Mouse (Mus musculus): Measurements from ENCODE around the gene Adamtsl5. TPM values are rescaled to one million over a fixed set of nuclear protein-coding genes. Genes with fewer than 3 reads are reported as not detected.
A peak's percentile ranks its signal among the peaks of the same experiment; 100 is the strongest.

The Adamtsl5 gene
- total and polyA plus RNA-seq, 2 experiments from 2014 or later = 14.6 to 34.6 TPM

GRCm38 (mm10) chr10:80341491-80342304, 6.5 kb downstream of the Adamtsl5 start:
- Histone ChIP-seq H3K9me3 (replicated peaks; ENCODE audit: control insufficient read depth, low read length) (no peaks in the 10 kb centered on the region), H3K27ac (ENCODE audit: low read depth) (no peak overlapping the region), H3K9ac (replicated peaks; ENCODE audit: low read depth, low read length) (no peak overlapping the region), H3K27me3 (ENCODE audit: control insufficient read depth, insufficient read depth, low read length) (peaks cover 51% of the 10 kb centered on the region), H3K4me2 (ENCODE audit: low read depth, low read length) (peak overlapping the region; percentile 41; the same call in 1 of the 2 replicates), H3K36me3 (replicated peaks; ENCODE audit: control insufficient read depth, insufficient read depth, low read length) (no peaks in the 10 kb centered on the region), H3K4me1 (ENCODE audit: control insufficient read depth, insufficient read depth) (peaks cover 16% of the 10 kb centered on the region), H3K4me3 (ENCODE audit: low read depth, low read length) (peak overlapping the region; percentile 16; the same call in 1 of the 2 replicates)
- 11% methylated on average over 47 of the region's 47 CpGs for WGBS
- ATAC-seq (ENCODE audit: insufficient read depth, low read depth) = no peak
- TF ChIP-seq CTCF (IDR thresholded peaks at IDR 0.05; ENCODE audit: low read depth) (no peak), EP300 (IDR thresholded peaks at IDR 0.05; ENCODE audit: low read depth) (no peak)
- DNase-seq (ENCODE audit: low spot score) = no peak

GRCm38 (mm10) chr10:80341026-80341425, 7.2 kb downstream of the Adamtsl5 start:
- 42% methylated on average over 21 of the region's 21 CpGs for WGBS
- TF ChIP-seq CTCF (IDR thresholded peaks at IDR 0.05; ENCODE audit: low read depth) (no peak), EP300 (IDR thresholded peaks at IDR 0.05; ENCODE audit: low read depth) (no peak)
- H3K27me3 ChIP-seq (ENCODE audit: control insufficient read depth, insufficient read depth, low read length) = peaks cover 51% of the 10 kb centered on the region
- DNase-seq (ENCODE audit: low spot score) = no peak
- H3K9ac ChIP-seq (replicated peaks; ENCODE audit: low read depth, low read length) = no peak overlapping the region
- H3K4me2 ChIP-seq (ENCODE audit: low read depth, low read length) = no peak overlapping the region
- no peak overlapping the region for H3K4me3 ChIP-seq (ENCODE audit: low read depth, low read length)
- H3K27ac ChIP-seq (ENCODE audit: low read depth) = no peak overlapping the region
- no peaks in the 10 kb centered on the region for H3K9me3 ChIP-seq (replicated peaks; ENCODE audit: control insufficient read depth, low read length)
- ATAC-seq (ENCODE audit: insufficient read depth, low read depth) = no peak
- H3K4me1 ChIP-seq (ENCODE audit: control insufficient read depth, insufficient read depth) = peaks cover 16% of the 10 kb centered on the region
- H3K36me3 ChIP-seq (replicated peaks; ENCODE audit: control insufficient read depth, insufficient read depth, low read length) = no peaks in the 10 kb centered on the region

- ATAC-seq (ENCODE audit: insufficient read depth, low read depth) (peak; percentile 42), DNase-seq (ENCODE audit: low spot score) (peak; percentile 59)
- H3K4me1 ChIP-seq (ENCODE audit: control insufficient read depth, insufficient read depth) = peaks cover 15% of the 10 kb centered on the region
- H3K4me2 ChIP-seq (ENCODE audit: low read depth, low read length) = no peak overlapping the region
- H3K9ac ChIP-seq (replicated peaks; ENCODE audit: low read depth, low read length) = no peak overlapping the region
- H3K27me3 ChIP-seq (ENCODE audit: control insufficient read depth, insufficient read depth, low read length) = peaks cover 43% of the 10 kb centered on the region
- H3K4me3 ChIP-seq (ENCODE audit: low read depth, low read length) = no peak overlapping the region
- TF ChIP-seq CTCF (IDR thresholded peaks at IDR 0.05; ENCODE audit: low read depth) = peak; percentile 92
- no peak for TF ChIP-seq EP300 (IDR thresholded peaks at IDR 0.05; ENCODE audit: low read depth)
- H3K27ac ChIP-seq (ENCODE audit: low read depth) = no peak overlapping the region
- H3K9me3 ChIP-seq (replicated peaks; ENCODE audit: control insufficient read depth, low read length) = no peaks in the 10 kb centered on the region
- H3K36me3 ChIP-seq (replicated peaks; ENCODE audit: control insufficient read depth, insufficient read depth, low read length) = no peaks in the 10 kb centered on the region
- WGBS = 21% methylated on average over 19 of the region's 19 CpGs
Measured at GRCm38 (mm10) chr10:80339941-80340750, 8.1 kb downstream of the Adamtsl5 start.

- WGBS = 86% methylated on average over 12 of the region's 12 CpGs
- DNase-seq (ENCODE audit: low spot score) = no peak
- Histone ChIP-seq H3K27me3 (ENCODE audit: control insufficient read depth, insufficient read depth, low read length) (peaks cover 41% of the 10 kb centered on the region), H3K4me3 (ENCODE audit: low read depth, low read length) (no peak overlapping the region), H3K9me3 (replicated peaks; ENCODE audit: control insufficient read depth, low read length) (no peaks in the 10 kb centered on the region), H3K4me1 (ENCODE audit: control insufficient read depth, insufficient read depth) (no peaks in the 10 kb centered on the region), H3K36me3 (replicated peaks; ENCODE audit: control insufficient read depth, insufficient read depth, low read length) (no peaks in the 10 kb centered on the region), H3K9ac (replicated peaks; ENCODE audit: low read depth, low read length) (no peak overlapping the region), H3K27ac (ENCODE audit: low read depth) (no peak overlapping the region), H3K4me2 (ENCODE audit: low read depth, low read length) (no peak overlapping the region)
- no peak for ATAC-seq (ENCODE audit: insufficient read depth, low read depth)
- TF ChIP-seq EP300 (IDR thresholded peaks at IDR 0.05; ENCODE audit: low read depth) (no peak), CTCF (IDR thresholded peaks at IDR 0.05; ENCODE audit: low read depth) (no peak)
Measured at GRCm38 (mm10) chr10:80336263-80336662, 11.9 kb downstream of the Adamtsl5 start.

- Histone ChIP-seq H3K27me3 (ENCODE audit: control insufficient read depth, insufficient read depth, low read length) (peaks cover 37% of the 10 kb centered on the region), H3K4me2 (ENCODE audit: low read depth, low read length) (no peak overlapping the region), H3K4me3 (ENCODE audit: low read depth, low read length) (no peak overlapping the region), H3K36me3 (replicated peaks; ENCODE audit: control insufficient read depth, insufficient read depth, low read length) (no peaks in the 10 kb centered on the region), H3K4me1 (ENCODE audit: control insufficient read depth, insufficient read depth) (peaks cover 4% of the 10 kb centered on the region; the same call in 1 of the 2 replicates), H3K9ac (replicated peaks; ENCODE audit: low read depth, low read length) (no peak overlapping the region), H3K9me3 (replicated peaks; ENCODE audit: control insufficient read depth, low read length) (no peaks in the 10 kb centered on the region), H3K27ac (ENCODE audit: low read depth) (no peak overlapping the region)
- DNase-seq (ENCODE audit: low spot score) = no peak
- WGBS = 85% methylated on average over 5 of the region's 5 CpGs
- ATAC-seq (ENCODE audit: insufficient read depth, low read depth) = no peak
- TF ChIP-seq CTCF (IDR thresholded peaks at IDR 0.05; ENCODE audit: low read depth) (no peak), EP300 (IDR thresholded peaks at IDR 0.05; ENCODE audit: low read depth) (no peak)
Measured at GRCm38 (mm10) chr10:80332525-80332989, 15.7 kb downstream of the Adamtsl5 start.

All from heart, postnatal 0 days (tissue).